Mouse (Mus musculus): ENCODE data around the gene Mark1. TPM values are rescaled to one million over a fixed set of nuclear protein-coding genes. Genes with fewer than 3 reads are reported as not detected.

Gene Mark1
- polyA plus RNA-seq, 1 experiment from 2014 or later, result 15.3 TPM

GRCm38 (mm10) chr1:184861551-184861950, 137.8 kb downstream of the Mark1 start:
- no peaks in the 10 kb centered on the region for H3K36me3 ChIP-seq
- no peaks in the 10 kb centered on the region for H3K27me3 ChIP-seq
- no peak overlapping the region for H3K4me3 ChIP-seq
- H3K9ac ChIP-seq, result no peak overlapping the region
- no peaks in the 10 kb centered on the region for H3K9me3 ChIP-seq
- WGBS, result 84% methylated on average over 2 of the region's 2 CpGs
- H3K4me2 ChIP-seq, result no peak overlapping the region
- H3K4me1 ChIP-seq (replicated peaks), result no peaks in the 10 kb centered on the region
- ATAC-seq (ENCODE audit: low FRiP score, low read depth), result no peak
- no peak overlapping the region for H3K27ac ChIP-seq (replicated peaks)

DNA sequence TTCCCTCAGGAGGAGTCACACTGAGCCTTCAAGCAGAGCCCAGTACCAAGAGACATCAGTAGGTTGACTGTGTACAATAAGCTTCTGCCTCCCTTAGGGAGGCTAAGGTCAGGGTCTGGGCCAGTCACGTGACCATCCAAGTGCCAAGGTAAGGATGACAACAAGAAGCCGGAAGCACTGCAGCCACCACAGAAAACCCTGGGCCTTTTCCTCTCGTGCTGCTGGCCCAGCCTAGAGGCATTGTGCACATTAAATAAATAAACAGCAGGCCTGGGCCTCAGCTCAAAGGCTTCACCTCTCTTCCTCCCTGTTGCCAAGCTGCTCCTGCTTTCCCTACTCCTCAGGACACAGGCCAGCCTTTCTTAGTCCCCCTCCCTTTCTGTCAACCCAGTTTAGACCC, 139.1 kb downstream of the Mark1 start:
- ATAC-seq (ENCODE audit: low FRiP score, low read depth), result no peak
- H3K27me3 ChIP-seq, result no peaks in the 10 kb centered on the region
- H3K9me3 ChIP-seq, result no peaks in the 10 kb centered on the region
- H3K4me2 ChIP-seq, result no peak overlapping the region
- no peak overlapping the region for H3K9ac ChIP-seq
- no peak overlapping the region for H3K4me3 ChIP-seq
- H3K4me1 ChIP-seq (replicated peaks), result no peaks in the 10 kb centered on the region
- 64% methylated on average over 3 of the region's 3 CpGs for WGBS
- no peak overlapping the region for H3K27ac ChIP-seq (replicated peaks)
- H3K36me3 ChIP-seq, result no peaks in the 10 kb centered on the region

GRCm38 (mm10) chr1:184858253-184858652, 141.1 kb downstream of the Mark1 start:
- Histone ChIP-seq H3K9ac (no peak overlapping the region), H3K4me1 (replicated peaks) (no peaks in the 10 kb centered on the region), H3K36me3 (no peaks in the 10 kb centered on the region), H3K9me3 (no peaks in the 10 kb centered on the region), H3K27me3 (no peaks in the 10 kb centered on the region), H3K4me3 (no peak overlapping the region), H3K4me2 (no peak overlapping the region), H3K27ac (replicated peaks) (no peak overlapping the region)
- WGBS, result 75% methylated on average over 1 of the region's 1 CpGs
- ATAC-seq (ENCODE audit: low FRiP score, low read depth), result no peak

DNA sequence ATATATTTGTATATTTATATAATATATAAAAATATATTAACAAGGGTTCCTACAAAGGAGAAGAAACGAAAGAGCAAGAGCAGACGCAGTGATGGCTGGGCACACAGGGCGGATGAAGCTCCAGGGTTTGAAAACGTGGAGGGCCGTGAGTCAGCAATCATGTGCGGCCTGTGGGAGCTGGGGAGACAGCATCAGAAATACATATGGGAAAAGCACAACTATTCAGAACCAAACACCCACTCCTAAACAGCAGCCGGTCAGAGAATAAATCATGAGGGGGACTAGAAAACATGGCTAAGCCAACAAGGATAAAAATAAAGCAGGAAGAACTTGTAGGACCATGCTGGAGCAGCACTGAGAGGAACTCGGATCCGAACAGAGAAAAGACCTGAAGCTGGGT, 142.2 kb downstream of the Mark1 start:
- no peaks in the 10 kb centered on the region for H3K27me3 ChIP-seq
- no peak for ATAC-seq (ENCODE audit: low FRiP score, low read depth)
- H3K4me1 ChIP-seq (replicated peaks), result peaks cover 4% of the 10 kb centered on the region
- H3K36me3 ChIP-seq, result no peaks in the 10 kb centered on the region
- no peak overlapping the region for H3K9ac ChIP-seq
- H3K27ac ChIP-seq (replicated peaks), result no peak overlapping the region
- 94% methylated on average over 9 of the region's 9 CpGs for WGBS
- no peak overlapping the region for H3K4me3 ChIP-seq
- no peak overlapping the region for H3K4me2 ChIP-seq
- no peaks in the 10 kb centered on the region for H3K9me3 ChIP-seq

DNA sequence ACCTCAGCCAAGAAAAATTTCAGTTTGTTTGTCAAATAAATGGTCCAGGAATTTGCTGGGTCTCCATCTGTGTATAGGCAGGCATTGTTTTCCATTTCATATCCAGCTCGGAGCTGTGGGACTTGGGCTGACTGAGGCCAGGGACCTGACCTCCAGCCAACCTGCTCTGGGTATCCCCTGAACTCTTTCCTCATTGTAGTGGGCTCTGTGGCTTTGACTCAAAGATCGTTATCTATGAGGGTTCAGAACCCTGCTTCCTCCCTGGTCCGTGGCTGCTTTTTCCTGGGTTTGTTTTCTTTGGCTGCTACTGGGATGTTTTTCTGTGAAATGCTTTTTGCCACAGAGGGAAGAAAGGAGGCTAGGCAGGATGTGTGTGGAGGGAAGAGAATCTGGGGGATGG, 145.4 kb downstream of the Mark1 start:
- no peaks in the 10 kb centered on the region for H3K36me3 ChIP-seq
- no peak for ATAC-seq (ENCODE audit: low FRiP score, low read depth)
- no peak overlapping the region for H3K4me3 ChIP-seq
- peaks cover 4% of the 10 kb centered on the region; the same call in 1 of the 2 replicates for H3K27me3 ChIP-seq
- peaks cover 11% of the 10 kb centered on the region for H3K4me1 ChIP-seq (replicated peaks)
- WGBS, result 61% methylated on average over 3 of the region's 3 CpGs
- H3K9ac ChIP-seq, result no peak overlapping the region
- no peak overlapping the region for H3K4me2 ChIP-seq
- no peaks in the 10 kb centered on the region for H3K9me3 ChIP-seq
- H3K27ac ChIP-seq (replicated peaks), result 0 out of 2 replicates have a peak overlapping the region, but pooled peaks have one; percentile 17

- Histone ChIP-seq H3K4me1 (replicated peaks) (peaks cover 11% of the 10 kb centered on the region), H3K27ac (replicated peaks) (0 out of 2 replicates have a peak overlapping the region, but pooled peaks have one; percentile 17), H3K9ac (no peak overlapping the region), H3K27me3 (peaks cover 4% of the 10 kb centered on the region; the same call in 1 of the 2 replicates), H3K4me3 (no peak overlapping the region), H3K36me3 (no peaks in the 10 kb centered on the region), H3K9me3 (no peaks in the 10 kb centered on the region), H3K4me2 (0 out of 2 replicates have a peak overlapping the region, but pooled peaks have one; percentile 22)
- no peak for ATAC-seq (ENCODE audit: low FRiP score, low read depth)
- 33% methylated on average over 5 of the region's 5 CpGs for WGBS
Observed at GRCm38 (mm10) chr1:184853339-184853738, 146.0 kb downstream of the Mark1 start.

DNA sequence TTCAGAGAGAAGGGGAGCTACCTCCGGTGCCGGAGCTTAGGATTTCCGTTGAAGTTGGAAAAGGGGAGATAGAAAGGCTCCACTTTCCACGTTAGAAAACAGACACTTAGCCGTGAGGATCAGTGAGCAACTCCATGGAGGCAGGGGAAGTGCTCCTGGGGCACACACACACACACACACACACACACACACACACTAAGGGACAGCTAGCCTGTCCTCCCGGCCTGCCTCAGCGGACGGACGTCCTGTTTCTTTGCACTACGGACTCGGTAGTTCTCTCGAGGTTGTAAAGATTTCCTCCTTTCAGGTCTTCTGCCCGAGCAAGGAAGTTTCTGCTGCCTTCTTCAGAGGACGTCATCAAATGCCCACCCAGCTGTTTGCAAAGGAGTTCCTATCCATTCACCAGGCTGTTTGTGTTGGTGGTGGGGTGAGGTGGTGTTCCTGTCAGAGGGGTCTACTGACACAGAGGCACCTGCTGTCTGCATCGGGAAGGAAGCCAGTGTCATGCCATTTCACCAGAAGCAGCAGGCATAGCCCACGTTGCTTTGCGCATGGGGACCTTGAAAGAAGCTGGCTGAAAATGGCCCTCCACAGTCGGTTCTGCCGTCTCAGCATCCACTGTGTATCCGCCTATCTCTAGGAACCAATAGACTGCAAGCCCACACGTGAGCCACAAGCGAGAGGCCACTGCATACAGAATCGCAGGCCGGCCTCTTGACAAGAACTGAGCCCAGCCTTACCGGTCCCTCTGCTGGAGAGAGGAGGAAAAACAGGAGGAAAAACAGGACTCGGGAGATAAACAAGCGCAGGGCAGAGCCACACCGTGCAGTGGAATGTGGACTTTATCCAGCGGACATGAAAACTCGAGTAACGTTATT, 147.4 kb downstream of the Mark1 start:
- peak overlapping the region; percentile 51 for H3K4me2 ChIP-seq
- no peak overlapping the region for H3K9ac ChIP-seq
- H3K4me1 ChIP-seq (replicated peaks), result peaks cover 12% of the 10 kb centered on the region
- H3K4me3 ChIP-seq, result peak overlapping the region; percentile 18; the same call in 1 of the 2 replicates
- ATAC-seq (ENCODE audit: low FRiP score, low read depth), result peak; percentile 90
- H3K36me3 ChIP-seq, result no peaks in the 10 kb centered on the region
- 19% methylated on average over 31 of the region's 31 CpGs for WGBS
- H3K9me3 ChIP-seq, result no peaks in the 10 kb centered on the region
- H3K27ac ChIP-seq (replicated peaks), result peak overlapping the region; percentile 63
- H3K27me3 ChIP-seq, result peaks cover 7% of the 10 kb centered on the region; the same call in 1 of the 2 replicates

- Histone ChIP-seq H3K4me1 (replicated peaks) (peaks cover 20% of the 10 kb centered on the region), H3K36me3 (no peaks in the 10 kb centered on the region), H3K27ac (replicated peaks) (no peak overlapping the region), H3K9ac (no peak overlapping the region), H3K9me3 (no peaks in the 10 kb centered on the region), H3K4me2 (no peak overlapping the region), H3K27me3 (peaks cover 7% of the 10 kb centered on the region; the same call in 1 of the 2 replicates), H3K4me3 (no peak overlapping the region)
- ATAC-seq (ENCODE audit: low FRiP score, low read depth), result no peak
- 49% methylated on average over 7 of the region's 7 CpGs for WGBS
Observed at GRCm38 (mm10) chr1:184851166-184851565, 148.2 kb downstream of the Mark1 start.

DNA sequence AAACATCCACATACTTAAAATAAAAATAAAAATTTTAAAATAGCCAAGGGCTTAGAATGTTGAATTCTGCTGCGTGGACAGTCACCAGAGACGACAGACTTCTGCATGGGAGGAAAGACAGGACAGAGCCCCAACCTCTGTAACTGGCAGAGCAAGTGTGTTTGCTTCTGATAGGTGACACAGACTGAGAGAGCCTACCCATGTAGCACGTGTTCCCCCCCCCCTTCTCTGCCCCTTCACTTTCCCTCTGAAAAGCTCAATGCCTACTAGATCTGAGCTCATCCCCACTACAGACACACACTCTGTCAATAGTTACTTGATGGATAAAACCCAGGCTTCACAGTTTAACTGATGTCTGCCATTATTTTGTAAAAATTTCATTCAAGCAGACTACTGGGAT, 152.4 kb downstream of the Mark1 start:
- Histone ChIP-seq H3K4me3 (no peak overlapping the region), H3K27me3 (peaks cover 7% of the 10 kb centered on the region; the same call in 1 of the 2 replicates), H3K27ac (replicated peaks) (no peak overlapping the region), H3K36me3 (no peaks in the 10 kb centered on the region), H3K4me2 (peak overlapping the region; percentile 73), H3K4me1 (replicated peaks) (peaks cover 30% of the 10 kb centered on the region), H3K9ac (no peak overlapping the region), H3K9me3 (no peaks in the 10 kb centered on the region)
- WGBS, result 62% methylated on average over 3 of the region's 3 CpGs
- ATAC-seq (ENCODE audit: low FRiP score, low read depth), result no peak

Other genes with a start within 250 kb of the Mark1 start
- 0.31 TPM in 1 of 2 replicates, not detected in the other for gene Marc1, start 188.3 kb downstream of the Mark1 start, polyA plus RNA-seq (2015; fragmentation: Nextera tagmentation; extraction: Ambion mirVana)
- 114 and 130 TPM in 2 replicates for gene Marc2, start 153.1 kb downstream of the Mark1 start, polyA plus RNA-seq (2015; fragmentation: Nextera tagmentation; extraction: Ambion mirVana)
- 0.99 and 1.2 TPM in 2 replicates for gene C130074G19Rik, start 116.4 kb downstream of the Mark1 start, polyA plus RNA-seq (2015; fragmentation: Nextera tagmentation; extraction: Ambion mirVana)
- gene Rab3gap2, start 204.5 kb upstream of the Mark1 start, polyA plus RNA-seq (2015; fragmentation: Nextera tagmentation; extraction: Ambion mirVana), result 25.4 and 25.8 TPM in 2 replicates